In genomic region chr4:45499556-45499955, GRCm38 (mm10) we compare ENCODE assay signal across 16 mouse cellular contexts. TPM values are rescaled to one million over a fixed set of nuclear protein-coding genes. Genes with fewer than 3 reads are reported as not detected.
DNase-seq lines count a peak whose midpoint lies in the region; ATAC-seq and TF ChIP-seq lines count a peak whose summit lies in the region.
"Had no signal": no experiment of that assay in that cellular context is flagged by ENCODE, and none has a peak within 500 bp of the region (broad histone marks: within the 10 kb centered on the region; RNA-seq: fewer than 3 reads in every experiment).

No protein-coding gene starts in this region.

- H3K9ac ChIP-seq in heart, embryonic 15.5 days: no peak overlapping the region
- no peak overlapping the region for H3K9ac ChIP-seq in midbrain, embryonic 15.5 days
- no peak overlapping the region for H3K9ac ChIP-seq in forebrain, embryonic 14.5 days (ENCODE audit: low read length)
- no peak overlapping the region for H3K9ac ChIP-seq in liver, postnatal 0 days (replicated peaks)

- WGBS in heart, embryonic 15.5 days: 62% methylated on average over 10 of the region's 10 CpGs
- 34% methylated on average over 10 of the region's 10 CpGs for WGBS in midbrain, embryonic 10.5 days
- 27% methylated on average over 10 of the region's 10 CpGs for WGBS in midbrain, embryonic 15.5 days
- WGBS in forebrain, embryonic 14.5 days: 23% methylated on average over 10 of the region's 10 CpGs
- 62% methylated on average over 10 of the region's 10 CpGs for WGBS in liver, postnatal 0 days (ENCODE audit: insufficient replicate concordance)

- TF ChIP-seq CTCF in liver, postnatal 0 days (IDR thresholded peaks at IDR 0.05; ENCODE audit: low read depth): no peak

- H3K4me1 ChIP-seq in heart, embryonic 15.5 days (replicated peaks): peaks cover 91% of the 10 kb centered on the region
- H3K4me1 ChIP-seq in midbrain, embryonic 10.5 days: peaks cover 54% of the 10 kb centered on the region
- peaks cover 31% of the 10 kb centered on the region for H3K4me1 ChIP-seq in midbrain, embryonic 15.5 days
- peaks cover 56% of the 10 kb centered on the region for H3K4me1 ChIP-seq in forebrain, embryonic 14.5 days (ENCODE audit: control insufficient read depth, insufficient read depth, low read length)
- H3K4me1 ChIP-seq in liver, postnatal 0 days (ENCODE audit: insufficient read depth): peaks cover 32% of the 10 kb centered on the region

- no peaks in the 10 kb centered on the region for H3K27me3 ChIP-seq in heart, embryonic 15.5 days
- H3K27me3 ChIP-seq in midbrain, embryonic 10.5 days (ENCODE audit: low read depth, poor library complexity, severe bottlenecking): peaks cover 49% of the 10 kb centered on the region
- no peaks in the 10 kb centered on the region for H3K27me3 ChIP-seq in midbrain, embryonic 15.5 days (replicated peaks)
- H3K27me3 ChIP-seq in forebrain, embryonic 14.5 days (replicated peaks; ENCODE audit: control insufficient read depth, insufficient read depth, low read length): no peaks in the 10 kb centered on the region
- H3K27me3 ChIP-seq in liver, postnatal 0 days (ENCODE audit: insufficient read depth, low read length): no peaks in the 10 kb centered on the region

- no peak for ATAC-seq in heart, embryonic 15.5 days (replicated peaks; ENCODE audit: insufficient number of reproducible peaks, insufficient read depth, low FRiP score, low read depth)
- no peak for ATAC-seq in midbrain, embryonic 15.5 days (replicated peaks)
- no peak for ATAC-seq in forebrain, embryonic 14.5 days
- peak; percentile 47 for ATAC-seq in liver, postnatal 0 days
- ATAC-seq in megakaryocyte progenitor cell, adult 5-6 weeks (replicated peaks; ENCODE audit: poor library complexity): no peak
- ATAC-seq: CD4-positive, CD25-positive, alpha-beta regulatory T cell, adult 4 months had no signal

- DNase-seq in heart, adult 8-10 months (ENCODE audit: low spot score): no peak
- DNase-seq in midbrain, embryonic 10.5 days (ENCODE audit: low spot score): no peak
- DNase-seq in forebrain, embryonic 14.5 days (ENCODE audit: low spot score): no peak
- no peak for DNase-seq in liver, postnatal 0 days
- no peak for DNase-seq in left cerebral cortex, adult 9 months (ENCODE audit: low spot score in 2 of 2)
- DNase-seq: adrenal gland, adult 8-10 months; cerebellum, postnatal 36 days; gastrocnemius, postnatal 10 days; heart, postnatal 36 days; lung, adult 2 months; thymus, adult 2 months had no signal

- H3K9me3 ChIP-seq in heart, embryonic 15.5 days (replicated peaks): no peaks in the 10 kb centered on the region
- H3K9me3 ChIP-seq in midbrain, embryonic 10.5 days (replicated peaks): no peaks in the 10 kb centered on the region
- H3K9me3 ChIP-seq in midbrain, embryonic 15.5 days: no peaks in the 10 kb centered on the region
- H3K9me3 ChIP-seq in forebrain, embryonic 14.5 days (replicated peaks; ENCODE audit: control insufficient read depth, low read length): no peaks in the 10 kb centered on the region
- no peaks in the 10 kb centered on the region for H3K9me3 ChIP-seq in liver, postnatal 0 days (ENCODE audit: low read length)

- H3K36me3 ChIP-seq in heart, embryonic 15.5 days: no peaks in the 10 kb centered on the region
- no peaks in the 10 kb centered on the region for H3K36me3 ChIP-seq in midbrain, embryonic 10.5 days
- no peaks in the 10 kb centered on the region for H3K36me3 ChIP-seq in midbrain, embryonic 15.5 days (replicated peaks)
- no peaks in the 10 kb centered on the region for H3K36me3 ChIP-seq in forebrain, embryonic 14.5 days (ENCODE audit: control insufficient read depth, insufficient read depth, low read length)
- H3K36me3 ChIP-seq in liver, postnatal 0 days (replicated peaks; ENCODE audit: insufficient read depth, low read length): no peaks in the 10 kb centered on the region

- no peak overlapping the region for H3K4me3 ChIP-seq in heart, embryonic 15.5 days
- H3K4me3 ChIP-seq in midbrain, embryonic 10.5 days: no peak overlapping the region
- no peak overlapping the region for H3K4me3 ChIP-seq in midbrain, embryonic 15.5 days
- no peak overlapping the region for H3K4me3 ChIP-seq in forebrain, embryonic 14.5 days (ENCODE audit: low read depth, low read length)
- no peak overlapping the region for H3K4me3 ChIP-seq in liver, postnatal 0 days (ENCODE audit: low read depth, low read length)
- H3K4me3 ChIP-seq: erythroblast, embryonic 14.5 days had no signal

- no peak overlapping the region for H3K4me2 ChIP-seq in heart, embryonic 15.5 days
- no peak overlapping the region for H3K4me2 ChIP-seq in midbrain, embryonic 15.5 days
- no peak overlapping the region for H3K4me2 ChIP-seq in forebrain, embryonic 14.5 days (ENCODE audit: low read length)
- no peak overlapping the region for H3K4me2 ChIP-seq in liver, postnatal 0 days (ENCODE audit: low read depth, low read length)

- TF ChIP-seq EP300 in liver, postnatal 0 days (IDR thresholded peaks at IDR 0.05; ENCODE audit: low read depth): no peak

- 0 out of 2 replicates have a peak overlapping the region, but pooled peaks have one; percentile 5 for H3K27ac ChIP-seq in heart, embryonic 15.5 days
- H3K27ac ChIP-seq in midbrain, embryonic 10.5 days (replicated peaks): peak overlapping the region; percentile 39; the same call in 1 of the 2 replicates
- H3K27ac ChIP-seq in midbrain, embryonic 15.5 days: no peak overlapping the region
- 0 out of 2 replicates have a peak overlapping the region, but pooled peaks have one; percentile 28 for H3K27ac ChIP-seq in forebrain, embryonic 14.5 days (ENCODE audit: low read depth, low read length)
- H3K27ac ChIP-seq in liver, postnatal 0 days (ENCODE audit: low read depth): peak overlapping the region; percentile 49

RNA-seq across cellular contexts. Expression of gene Shb, which starts 32.7 kb away (rescaled TPM):
- 8.6 and 10.7 TPM in 2 replicates for polyA plus RNA-seq in heart, embryonic 15.5 days (2015; fragmentation: Nextera tagmentation; extraction: Ambion mirVana)
- total RNA-seq in heart, adult 8-10 months (2022): 10 to 100 TPM; 23.7 to 44.2 (median 32.3) TPM
- polyA plus RNA-seq in midbrain, embryonic 10.5 days (2016; fragmentation: Nextera tagmentation; extraction: Ambion mirVana): 1.2 and 2.5 TPM in 2 replicates
- 6.3 and 6.7 TPM in 2 replicates for polyA plus RNA-seq in midbrain, embryonic 15.5 days (2015; fragmentation: Nextera tagmentation; extraction: Ambion mirVana)
- polyA plus RNA-seq in forebrain, embryonic 14.5 days (2014; fragmentation: Nextera tagmentation; extraction: Ambion mirVana): 14.1 and 14.5 TPM in 2 replicates
- polyA plus RNA-seq in liver, postnatal 0 days (2015; fragmentation: Nextera tagmentation; extraction: Ambion mirVana): 2.5 and 3.2 TPM in 2 replicates
- 1.5 TPM in 2 replicates for total RNA-seq in megakaryocyte progenitor cell, adult 5-6 weeks (2015)
- 2.0 and 2.8 TPM in 2 replicates for total RNA-seq in megakaryocyte progenitor cell, adult 5-6 weeks (2017)
